Mouse (Mus musculus): ENCODE results near the gene Zdhhc6.

Gene Zdhhc6

DNA sequence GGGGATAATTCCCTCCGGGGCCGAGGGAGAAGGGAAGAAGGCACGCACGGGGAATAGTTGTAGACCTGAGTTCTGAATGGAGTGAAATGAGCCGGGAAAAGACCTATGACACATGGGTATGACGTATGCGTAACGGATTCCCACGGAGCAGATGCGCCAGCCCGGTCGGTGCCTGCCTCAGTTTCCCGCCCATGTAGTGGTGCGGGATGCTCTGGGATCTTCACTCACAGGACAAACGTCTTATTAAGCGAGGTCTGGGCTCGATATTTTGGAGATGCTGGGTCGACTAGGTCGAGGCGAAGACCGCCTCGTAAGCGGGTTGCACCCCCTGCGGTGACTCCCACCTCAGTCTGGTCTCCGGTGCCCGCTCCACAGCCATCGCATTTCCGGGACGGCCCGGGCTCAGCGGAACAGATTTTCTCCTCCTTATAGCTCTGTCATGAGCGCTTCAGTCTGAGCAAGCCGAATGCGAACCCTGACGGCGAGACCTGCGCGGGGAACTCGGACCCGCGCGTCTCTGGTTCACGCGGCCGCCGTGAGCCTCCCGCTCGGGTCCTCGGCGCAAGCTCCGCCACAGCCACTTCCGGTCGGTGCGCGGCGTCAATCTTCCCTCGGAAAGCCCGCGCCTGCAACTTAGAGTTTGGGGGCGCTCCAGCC, at the start of gene Zdhhc6:
TSS of gene Zdhhc6 (minus strand) at position 581 of the 657 bp plus-strand sequence.
- DNase-seq (ENCODE audit: low spot score): peak; percentile 87

DNA sequence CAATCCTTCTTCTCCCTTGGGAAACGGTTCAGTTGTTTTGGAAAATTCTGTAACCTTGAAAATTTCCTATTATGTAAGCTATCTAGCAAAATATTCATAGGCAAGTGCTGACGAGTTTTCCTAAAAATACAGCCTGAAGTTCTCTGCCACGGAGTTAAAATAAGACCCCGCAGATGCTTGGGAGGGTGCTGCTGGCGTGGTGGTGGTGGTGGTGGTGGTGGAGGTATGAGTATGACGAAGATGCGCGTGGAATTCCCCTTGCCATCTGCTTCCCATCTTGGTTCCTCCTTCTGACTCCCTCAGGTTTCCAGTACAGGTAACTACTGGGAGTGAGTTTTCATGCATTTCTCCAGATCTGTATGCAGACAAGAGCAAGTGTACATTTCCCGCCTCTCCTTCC, 46.8 kb upstream of the Zdhhc6 start:
- no peak for DNase-seq (ENCODE audit: low spot score)

DNA sequence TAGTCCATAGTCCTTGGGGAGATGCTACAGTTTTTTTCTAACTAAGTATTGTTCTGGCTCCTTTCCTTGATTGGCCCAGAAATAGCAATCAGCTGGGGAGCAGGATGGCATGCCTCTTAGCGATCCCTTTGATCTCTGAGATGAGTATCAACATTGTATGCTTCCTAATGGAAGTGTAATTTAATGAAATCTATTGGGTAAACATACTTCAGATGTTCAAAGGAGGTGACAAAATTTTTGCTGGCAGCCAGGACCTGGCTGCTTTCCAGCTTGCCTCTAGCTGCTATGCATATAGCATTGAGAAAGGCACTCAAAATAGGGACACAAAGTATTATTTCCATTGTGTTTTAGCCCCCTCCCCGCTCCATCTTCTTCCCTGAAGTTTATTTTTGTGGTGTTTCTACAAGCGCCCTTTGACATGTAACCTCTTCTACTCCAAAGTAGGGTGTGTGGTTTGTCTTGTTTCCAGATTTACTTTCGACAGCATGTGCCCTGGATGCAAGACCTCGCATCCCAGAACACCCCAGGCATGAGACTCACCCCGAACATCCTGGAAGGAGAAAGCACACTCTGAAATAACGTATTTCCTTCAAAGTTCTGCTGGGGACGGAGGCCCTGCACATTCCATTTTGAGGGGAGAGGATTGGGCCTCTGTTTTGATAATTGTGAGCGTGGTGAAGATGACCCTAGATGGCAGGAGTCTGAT, 35.0 kb upstream of the Zdhhc6 start:
- DNase-seq (ENCODE audit: low spot score): no peak

DNA sequence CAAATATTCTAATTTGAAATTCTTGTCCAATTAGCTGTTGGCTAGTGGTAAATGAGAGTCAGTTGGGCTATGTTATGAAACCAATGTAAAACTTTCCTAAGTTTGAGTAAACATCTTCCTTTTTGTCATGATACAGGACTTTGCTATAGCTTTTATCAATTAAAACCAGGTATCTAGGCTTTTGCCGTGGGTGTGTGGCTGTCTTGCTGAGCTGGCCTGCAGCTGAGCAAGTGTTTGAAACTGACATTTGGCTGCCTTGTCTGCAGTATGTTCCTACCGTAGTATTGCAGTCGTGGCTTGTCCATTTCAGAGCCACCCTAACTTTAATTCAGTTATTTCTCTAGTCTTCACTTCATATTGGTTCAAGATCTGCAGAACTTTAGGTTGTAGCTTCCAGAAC, 32.4 kb upstream of the Zdhhc6 start:
- DNase-seq (ENCODE audit: low spot score): no peak

DNA sequence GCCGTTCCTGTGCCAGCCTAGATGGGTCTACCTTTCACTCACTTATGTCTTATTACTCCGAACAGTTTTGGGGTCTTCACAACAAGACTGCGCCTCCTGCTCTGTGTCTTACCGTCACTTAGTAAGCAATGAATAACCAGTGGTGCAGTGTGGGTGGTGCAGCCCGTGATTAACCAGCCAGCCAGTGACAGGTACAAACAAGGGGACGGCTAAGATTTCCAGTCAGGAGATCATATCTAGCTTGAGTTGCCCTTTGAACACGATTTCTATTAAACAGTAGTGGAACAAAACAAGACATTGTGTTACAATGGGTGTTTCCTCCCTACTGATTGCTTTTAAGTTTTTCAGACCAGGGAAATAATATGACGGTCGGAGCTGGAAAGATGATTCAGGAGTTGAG, 27.4 kb upstream of the Zdhhc6 start:
- peak; percentile 10 for DNase-seq (ENCODE audit: low spot score)

DNA sequence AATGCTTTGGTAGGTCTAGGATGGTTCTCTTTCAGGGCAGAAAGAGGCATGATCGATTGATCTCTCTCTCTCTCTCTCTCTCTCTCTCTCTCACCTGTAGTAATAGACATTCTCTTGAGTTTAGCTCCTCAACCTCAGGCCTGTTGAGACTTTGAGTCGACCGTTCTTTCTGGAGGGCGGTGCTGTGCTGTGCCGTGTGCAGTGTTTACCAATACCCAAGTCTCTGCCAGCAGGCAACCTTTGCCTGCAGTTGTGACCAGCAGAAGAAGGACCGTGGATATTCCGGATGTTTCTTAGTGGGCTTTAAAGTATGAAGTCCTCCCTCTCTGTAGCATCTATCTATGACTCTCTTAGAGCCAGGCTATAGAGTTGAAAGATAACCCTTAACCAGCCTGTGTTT, 26.6 kb upstream of the Zdhhc6 start:
- DNase-seq (ENCODE audit: low spot score): no peak

DNA sequence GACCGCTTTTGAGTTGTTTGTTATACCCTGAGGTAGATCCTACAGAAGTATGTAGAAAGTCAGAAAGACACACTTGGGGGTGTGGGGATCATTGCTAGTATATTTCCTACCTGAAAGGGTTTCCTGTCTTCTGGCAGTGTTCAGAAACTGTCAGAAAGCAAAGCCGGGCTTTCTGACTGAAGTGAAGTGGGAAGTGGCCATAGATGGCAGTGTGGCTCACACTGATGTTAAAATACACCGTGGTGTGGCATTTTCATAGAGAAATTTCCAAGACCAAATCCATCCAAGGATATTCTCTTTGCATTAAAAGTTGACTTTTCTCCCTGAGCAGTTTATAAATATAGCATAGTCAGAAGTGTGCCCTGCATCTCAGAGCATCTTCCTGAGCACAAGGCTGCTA, 25.5 kb upstream of the Zdhhc6 start:
- no peak for DNase-seq (ENCODE audit: low spot score)

DNA sequence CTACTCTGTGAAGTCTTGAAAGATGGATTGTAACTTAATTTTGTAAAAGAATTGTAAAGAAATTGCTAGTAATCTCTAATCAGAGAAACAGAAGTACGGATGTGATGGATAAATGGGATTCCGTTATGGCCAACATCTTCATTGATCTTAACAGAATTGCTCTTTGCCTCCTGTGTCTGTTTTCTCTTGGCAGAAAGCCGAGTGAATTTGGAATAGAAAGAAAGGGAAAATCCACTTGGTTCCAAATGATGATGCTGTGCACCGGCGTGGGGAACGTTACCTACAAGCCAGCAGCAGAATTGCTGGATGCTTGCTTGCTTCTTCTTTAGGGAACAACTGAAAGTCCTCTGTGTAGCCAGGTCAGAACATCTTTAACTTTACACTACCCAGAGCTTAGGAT, 24.7 kb upstream of the Zdhhc6 start:
- no peak for DNase-seq (ENCODE audit: low spot score)

DNA sequence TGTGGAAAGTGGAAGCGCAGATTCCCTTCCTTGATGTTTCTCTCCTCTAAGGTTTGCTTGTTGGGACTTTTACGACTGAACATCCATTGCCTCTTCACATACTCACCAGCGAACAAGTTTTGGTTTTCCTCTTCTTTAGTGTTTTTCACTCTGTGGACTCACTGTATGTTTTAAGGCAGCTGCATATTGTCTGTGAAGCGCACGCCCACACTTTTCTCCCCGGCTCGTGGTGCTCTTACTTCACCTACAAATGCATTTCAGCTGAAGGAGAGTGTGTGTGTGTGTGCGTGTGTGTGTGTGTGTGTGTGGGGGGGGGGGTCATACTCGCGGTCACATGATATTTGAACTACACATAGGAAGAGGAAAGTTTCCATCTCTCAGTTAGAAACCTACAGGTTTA, 21.8 kb upstream of the Zdhhc6 start:
- no peak for DNase-seq (ENCODE audit: low spot score)

DNA sequence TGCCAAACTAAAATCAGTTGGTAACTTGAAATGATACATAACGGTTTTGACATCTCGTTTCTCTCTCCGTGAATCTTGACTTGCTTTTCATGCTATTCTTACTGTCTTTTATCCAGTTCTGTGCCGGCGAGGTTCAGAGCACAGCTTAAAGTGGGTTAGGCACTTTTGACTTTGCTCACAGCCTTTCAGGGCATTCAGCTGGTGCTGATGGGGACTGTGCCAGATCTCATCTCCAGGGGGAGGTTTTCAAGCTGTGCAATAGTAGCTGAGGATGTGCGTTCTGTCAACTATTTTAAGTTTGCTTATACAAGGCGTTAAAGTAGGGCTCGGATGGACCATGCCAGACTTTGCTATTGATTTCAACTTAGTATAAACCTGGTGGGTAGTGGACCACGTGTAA, 21.2 kb upstream of the Zdhhc6 start:
- DNase-seq (ENCODE audit: low spot score): no peak

DNA sequence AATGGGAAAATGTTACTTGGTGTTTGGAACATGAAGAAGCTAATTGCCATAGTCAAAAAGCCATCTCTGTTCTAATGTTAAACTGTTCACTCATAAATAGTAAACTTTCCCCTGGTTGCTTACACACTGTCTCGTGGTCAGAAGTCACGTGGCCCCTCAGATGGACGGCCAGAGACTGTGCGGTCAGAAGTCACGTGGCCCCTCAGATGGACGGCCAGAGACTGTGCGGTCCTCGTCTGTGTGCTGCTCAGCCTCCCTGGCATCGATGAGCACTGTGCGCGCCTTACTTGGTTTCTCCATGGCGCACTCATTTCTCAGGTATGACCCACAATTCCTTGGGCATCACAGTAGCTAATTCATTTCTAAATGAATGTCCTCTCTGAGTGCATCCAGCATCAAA, 20.6 kb upstream of the Zdhhc6 start:
- no peak for DNase-seq (ENCODE audit: low spot score)

DNA sequence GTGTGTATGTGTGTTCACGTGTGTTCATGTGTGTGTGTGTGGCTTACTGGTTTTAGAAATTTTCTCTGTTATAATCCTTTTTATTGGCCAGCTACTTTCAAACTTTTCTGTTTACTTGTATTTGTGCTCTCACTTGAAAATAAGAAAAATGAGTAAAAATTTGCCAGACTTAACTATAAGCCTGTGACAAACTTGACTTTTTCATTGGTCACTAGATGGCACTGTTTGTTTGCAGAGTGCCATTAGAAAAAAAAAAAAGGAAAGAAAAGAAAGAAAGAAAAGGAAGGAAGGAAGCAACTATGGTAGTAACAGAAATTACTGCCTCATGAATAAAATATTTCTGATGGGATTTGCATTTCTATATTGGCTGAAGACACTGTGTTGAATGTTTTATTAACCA, 20.0 kb upstream of the Zdhhc6 start:
- DNase-seq (ENCODE audit: low spot score): no peak

DNA sequence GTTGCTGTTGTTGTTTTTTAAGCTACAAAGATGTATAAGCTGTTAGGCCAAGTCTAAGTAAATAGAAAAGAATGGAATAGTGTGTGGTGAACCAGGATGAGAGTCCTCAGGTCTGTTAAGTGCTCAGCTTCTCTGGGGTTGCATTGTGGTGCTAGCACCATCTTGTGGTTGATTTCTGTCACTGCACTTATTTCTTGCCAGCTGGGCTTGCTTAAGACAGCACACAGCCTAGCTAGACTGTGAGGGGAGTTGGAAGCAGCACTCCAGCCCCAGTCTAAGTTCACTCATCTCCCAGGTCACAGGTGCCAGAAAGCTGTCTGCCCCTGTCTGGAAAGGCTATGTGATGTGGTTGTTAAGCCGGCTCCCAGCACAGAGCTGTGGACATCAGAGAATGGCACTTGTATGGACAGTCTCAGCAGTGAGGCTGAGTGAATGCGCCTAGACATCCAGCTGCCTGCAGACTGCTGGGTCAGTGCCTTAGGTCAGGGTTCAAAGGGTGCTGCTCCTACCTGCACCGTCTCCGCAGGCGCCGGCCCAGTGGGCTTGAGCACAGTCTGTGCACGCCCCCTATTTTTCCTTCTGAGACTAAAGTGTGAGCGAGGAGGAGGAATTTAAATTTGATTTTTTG, 16.9 kb upstream of the Zdhhc6 start:
- DNase-seq (ENCODE audit: low spot score): peak; percentile 54

DNA sequence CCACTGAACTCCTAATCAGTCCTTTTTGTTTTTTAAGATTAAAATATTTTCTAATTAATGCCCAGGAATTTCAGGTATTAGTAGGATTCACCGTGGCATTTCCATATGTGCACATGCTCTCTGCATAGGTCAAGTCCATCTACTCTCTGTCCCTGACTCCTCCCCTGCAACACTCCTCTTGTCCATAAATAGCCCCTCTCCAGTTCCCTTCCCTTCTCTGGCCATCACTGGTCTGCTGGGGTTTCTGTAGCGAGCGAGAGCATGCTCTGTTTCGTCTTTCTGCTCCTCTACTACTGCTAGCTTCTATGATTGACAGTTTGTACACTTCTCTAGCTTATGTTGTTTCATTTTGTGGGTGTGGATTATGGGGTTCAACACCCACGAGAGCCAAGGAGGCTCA, 15.9 kb upstream of the Zdhhc6 start:
- no peak for DNase-seq (ENCODE audit: low spot score)

DNA sequence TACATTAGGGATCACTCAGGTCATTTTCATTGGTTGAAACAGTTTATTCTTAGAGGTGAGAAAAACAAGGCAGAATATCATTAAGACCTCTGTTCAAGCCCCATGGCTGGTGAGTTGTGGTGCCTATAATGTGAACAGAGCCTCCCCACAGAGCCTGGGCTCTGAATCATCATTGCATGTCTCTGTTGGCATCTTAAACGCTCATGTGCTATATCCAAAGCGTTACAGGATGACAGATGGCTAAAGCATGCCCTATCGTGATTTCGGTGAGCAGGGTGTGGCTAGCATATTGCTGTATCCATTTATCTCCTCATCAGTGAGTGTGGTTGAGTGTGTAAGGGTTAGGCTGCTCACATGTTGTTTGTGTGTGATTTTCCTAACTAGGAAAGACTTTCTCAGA, 11.7 kb upstream of the Zdhhc6 start:
- no peak for DNase-seq (ENCODE audit: low spot score)

DNA sequence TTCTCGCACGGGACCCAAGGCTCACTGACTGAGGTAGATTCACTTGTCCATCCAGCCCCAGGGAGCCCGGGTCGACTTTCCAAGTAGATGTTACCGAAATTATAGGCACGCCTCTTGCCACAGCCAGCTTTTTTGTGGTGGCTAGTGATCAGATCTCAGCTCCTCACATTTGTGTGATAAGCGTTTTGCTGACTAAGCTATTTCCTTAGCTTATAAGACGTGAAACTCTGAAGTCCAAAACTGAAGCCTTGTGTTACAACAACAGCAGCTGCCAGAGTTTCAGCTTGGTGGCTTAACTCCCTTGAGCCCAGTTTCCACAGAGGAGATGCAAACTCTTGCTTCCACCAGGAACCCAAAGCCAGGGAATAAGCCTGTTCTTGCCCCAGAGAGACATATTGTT, 6.8 kb upstream of the Zdhhc6 start:
- DNase-seq (ENCODE audit: low spot score): no peak

DNA sequence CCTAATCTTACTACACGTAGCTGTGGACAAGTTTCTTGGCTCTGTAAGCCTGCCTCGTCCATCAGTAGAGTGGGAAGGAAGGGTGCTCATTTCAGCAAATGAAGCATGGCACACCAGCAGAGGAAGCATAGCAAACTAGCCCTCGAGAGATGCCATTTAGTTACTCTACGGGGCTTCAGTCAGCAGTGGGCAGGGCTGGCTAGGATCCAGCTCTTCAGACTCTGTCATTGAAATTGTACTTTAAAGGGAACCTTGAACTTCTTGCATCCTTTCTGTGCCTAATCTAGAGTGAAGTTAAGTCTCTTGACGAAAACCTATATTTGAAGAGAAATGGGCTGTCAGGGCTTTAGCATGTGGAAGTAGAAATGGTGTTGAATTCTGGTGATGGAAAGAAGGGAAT, 3.7 kb upstream of the Zdhhc6 start:
- no peak for DNase-seq (ENCODE audit: low spot score)

DNA sequence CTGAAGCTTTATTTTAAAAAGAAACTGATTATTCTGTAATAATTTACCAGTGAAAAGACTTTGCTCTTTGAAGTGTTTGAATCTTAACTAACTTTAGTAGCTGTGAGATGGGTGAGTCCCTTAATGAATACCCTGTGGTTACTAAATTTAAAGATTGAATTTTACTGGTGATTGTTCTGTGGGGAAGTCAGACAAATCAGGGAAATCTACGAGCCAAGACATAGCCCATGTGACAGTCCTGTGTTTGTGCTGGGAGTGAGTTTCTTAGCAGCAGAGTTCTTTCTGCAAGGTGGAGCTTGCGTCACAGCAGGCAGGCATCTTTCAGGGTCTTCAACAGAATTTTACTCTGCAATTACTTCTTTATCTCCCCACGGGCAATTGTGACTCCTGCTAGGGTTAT, 3.2 kb upstream of the Zdhhc6 start:
- DNase-seq (ENCODE audit: low spot score): no peak

DNA sequence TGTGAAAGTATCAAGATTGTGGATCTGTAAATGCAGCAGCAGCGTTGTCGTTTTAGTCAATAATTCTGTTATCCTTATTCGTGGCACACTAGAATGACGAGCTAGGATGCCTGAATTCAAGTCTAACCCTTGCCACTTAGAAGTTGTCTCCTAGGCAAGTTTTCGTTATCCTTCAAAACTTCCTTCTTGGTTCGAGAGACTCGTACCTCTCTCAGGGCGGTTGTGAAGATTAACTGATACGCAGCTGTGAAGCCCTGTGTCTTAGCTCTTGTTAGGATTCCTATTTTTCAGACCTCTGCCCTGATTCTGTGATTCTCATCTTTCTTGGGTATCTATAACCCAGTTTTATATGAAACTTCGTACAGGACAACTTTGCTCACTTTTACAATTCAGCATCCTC, 1.1 kb upstream of the Zdhhc6 start:
- no peak for DNase-seq (ENCODE audit: low spot score)

DNA sequence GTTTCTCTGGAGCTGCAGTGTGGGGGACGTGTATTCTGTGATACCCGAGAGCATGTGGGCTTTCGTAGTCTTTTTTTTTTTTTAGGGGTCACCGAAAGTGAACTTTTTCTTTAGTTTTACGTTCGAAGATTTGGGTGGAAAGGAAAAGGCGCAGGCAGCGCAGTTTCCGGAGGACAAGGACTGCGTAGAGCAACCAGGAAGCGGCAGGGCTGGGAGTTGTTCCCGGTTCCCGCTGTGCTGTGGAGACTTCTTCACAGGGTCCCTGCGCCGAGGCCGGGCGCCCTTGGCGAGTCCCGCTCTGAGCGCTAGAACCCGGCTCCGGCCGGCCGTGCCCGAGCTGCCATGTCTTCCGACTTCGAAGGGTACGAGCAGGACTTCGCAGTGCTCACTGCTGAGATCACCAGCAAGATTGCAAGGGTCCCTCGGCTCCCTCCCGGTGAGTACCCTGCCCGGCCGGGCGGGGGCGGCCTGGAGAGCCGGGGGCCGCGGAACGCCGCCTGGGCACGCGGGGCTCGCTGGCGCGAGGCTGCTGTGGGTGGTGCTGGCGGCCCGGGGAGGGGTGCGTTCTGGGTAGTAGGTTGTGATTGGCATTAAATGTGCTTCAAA, 380 bp upstream of the Zdhhc6 start, which contains the start of gene Vti1a:
TSS of gene Vti1a (plus strand) at position 187 of the 606 bp plus-strand sequence.
- DNase-seq (ENCODE audit: low spot score): peak; percentile 89

DNA sequence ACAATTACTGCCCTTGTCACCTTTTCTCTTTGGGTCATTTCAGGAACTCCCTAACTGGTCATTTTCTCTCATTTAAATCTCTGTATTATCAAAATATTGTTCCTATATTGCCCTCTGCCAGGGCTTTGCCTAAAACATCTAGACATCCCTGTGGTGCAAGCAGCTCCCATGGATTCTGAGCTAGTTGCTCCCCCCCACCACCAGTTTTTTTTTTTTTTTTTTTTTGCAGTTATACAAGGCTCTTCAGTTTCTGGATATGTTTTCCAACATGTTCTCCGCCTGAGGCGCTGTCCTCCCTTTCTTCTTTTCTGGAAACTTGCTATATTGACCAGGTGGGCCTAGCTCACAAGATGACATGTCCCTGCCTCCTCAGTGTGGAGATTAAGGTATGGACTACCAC, 2.2 kb downstream of the Zdhhc6 start:
- no peak for DNase-seq (ENCODE audit: low spot score)

DNA sequence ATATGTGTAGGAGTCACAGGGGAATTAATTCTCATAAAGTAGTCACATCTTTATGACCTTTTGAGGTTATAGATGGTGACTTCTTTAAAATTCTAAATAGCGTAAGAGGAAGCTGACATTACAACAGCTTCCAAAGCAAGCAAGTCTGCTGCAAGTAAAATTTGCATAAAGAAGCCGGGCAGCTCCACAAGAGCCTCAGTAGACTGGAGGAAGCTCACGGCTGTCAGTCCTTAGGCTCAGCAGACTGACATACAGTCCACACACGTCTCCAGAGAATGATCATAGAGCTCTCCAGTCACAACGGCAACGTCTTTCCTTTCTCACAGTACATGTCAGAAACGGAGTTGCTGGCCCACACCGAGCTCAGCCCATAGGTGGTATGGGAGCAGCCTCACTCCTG, 4.0 kb downstream of the Zdhhc6 start:
- DNase-seq (ENCODE audit: low spot score): no peak

DNA sequence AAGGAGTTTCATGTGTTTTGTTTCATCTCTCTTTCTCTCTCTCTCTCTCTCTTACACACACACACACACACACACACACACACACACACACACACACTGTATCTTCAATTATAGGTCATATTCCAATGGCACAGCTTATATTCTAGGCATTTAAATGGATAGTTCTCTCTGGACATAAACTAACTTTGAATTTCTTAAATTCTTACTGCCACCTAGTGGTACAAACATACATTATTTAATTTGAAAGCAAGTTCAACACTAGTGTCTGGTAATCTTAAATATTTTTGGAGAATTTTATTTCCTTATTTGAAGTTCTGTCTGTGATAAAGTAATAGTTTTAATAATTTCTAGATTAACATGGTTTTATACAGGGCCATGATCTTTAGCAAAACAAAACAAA, 10.8 kb downstream of the Zdhhc6 start:
- DNase-seq (ENCODE audit: low spot score): no peak
